Mouse (Mus musculus) limb, embryonic 12.5 days (tissue): Measurements from ENCODE around the gene Rpl19. TPM values are rescaled to one million over a fixed set of nuclear protein-coding genes. Genes with fewer than 3 reads are reported as not detected.
A peak's percentile ranks its signal among the peaks of the same experiment; 100 is the strongest.

Source experiments
- ATAC-seq: fragments of 200-750 bp; cut with Nextera tagmentation; 2 replicates; pipeline ENCODE4 v1.8.0; 2017; ENCODE audit warnings: low read depth, moderate TSS enrichment; ENCODE audit not compliant: insufficient number of reproducible peaks, insufficient read depth, low FRiP score, low TSS enrichment
- H3K27ac ChIP-seq: fragments of 300-500 bp; sonication (generic); 2 replicates; pipeline ENCODE4 v1.5.1; 2016; ENCODE audit warnings: mild to moderate bottlenecking, moderate library complexity
- H3K27me3 ChIP-seq: fragments of 300-500 bp; sonication (generic); 2 replicates; pipeline ENCODE4 v1.6.1; 2016; ENCODE audit warnings: mild to moderate bottlenecking, moderate library complexity
- H3K36me3 ChIP-seq: fragments of 300-500 bp; sonication (generic); 2 replicates; pipeline ENCODE4 v1.6.1; 2016; ENCODE audit warnings: mild to moderate bottlenecking, moderate library complexity
- H3K4me1 ChIP-seq: fragments of 300-500 bp; sonication (generic); replicated peaks from 2 replicates; pipeline ENCODE4 v1.6.1; 2016
- H3K4me2 ChIP-seq: fragments of 300-500 bp; sonication (generic); 2 replicates; pipeline ENCODE4 v1.6.1; 2016; ENCODE audit warnings: mild to moderate bottlenecking, moderate library complexity
- H3K4me3 ChIP-seq: fragments of 300-500 bp; sonication (generic); replicated peaks from 2 replicates; pipeline ENCODE4 v1.5.1; 2016; ENCODE audit warnings: mild to moderate bottlenecking
- H3K9ac ChIP-seq: fragments of 300-500 bp; sonication (generic); replicated peaks from 2 replicates; pipeline ENCODE4 v1.6.1; 2016; ENCODE audit warnings: mild to moderate bottlenecking, moderate library complexity
- H3K9me3 ChIP-seq: fragments of 300-500 bp; sonication (generic); 2 replicates; pipeline ENCODE4 v1.6.1; 2016; ENCODE audit warnings: mild to moderate bottlenecking, moderate library complexity
- WGBS: fragments of 180-500 bp; shearing (Covaris S2); methylation state at CpG from one replicate; pipeline ENCODE4 v1.1.7; 2016; 5-methylcytosine and 5-hydroxymethylcytosine counted together
- polyA plus RNA-seq: library from polyadenylated mRNA; unstranded; fragments of >200 nt; fragmentation: Nextera tagmentation; extraction: Ambion mirVana; gene quantifications from 2 replicates; pipeline ENCODE4 v1.2.1, GENCODE M21; 2016

Gene Rpl19
- polyA plus RNA-seq = 1,014 and 1,051 TPM in 2 replicates

GRCm38 (mm10) chr11:98026570-98027296 is at the start of gene Rpl19:
Gene Rpl19 (plus strand): TSS chr11:98026710.
- peak within 1 kb of the TSS; percentile 82 for H3K4me2 ChIP-seq
- H3K4me1 ChIP-seq = peaks cover 18% of the 10 kb centered on the region
- H3K4me3 ChIP-seq = peak within 1 kb of the TSS; percentile 99
- peak; percentile 63; the same call in 1 of the 2 replicates for ATAC-seq
- peak within 1 kb of the TSS; percentile 91 for H3K27ac ChIP-seq
- peak within 1 kb of the TSS; percentile 99 for H3K9ac ChIP-seq
- under 1% methylated on average over 69 of the region's 69 CpGs for WGBS
- H3K9me3 ChIP-seq = no peaks in the 10 kb centered on the region
- peaks cover 34% of the 10 kb centered on the region for H3K36me3 ChIP-seq
- no peaks in the 10 kb centered on the region for H3K27me3 ChIP-seq

GRCm38 (mm10) chr11:97977797-97978196 is 48.7 kb upstream of the Rpl19 start:
- WGBS = 81% methylated on average over 5 of the region's 5 CpGs
- ATAC-seq = no peak
- H3K9ac ChIP-seq = no peak overlapping the region

GRCm38 (mm10) chr11:97978392-97978791 is 48.1 kb upstream of the Rpl19 start:
- H3K27me3 ChIP-seq = 0 out of 2 replicates have a peak, but pooled peaks cover 9% of the 10 kb centered on the region

More at GRCm38 (mm10) chr11:97977797-97978196, 48.7 kb upstream of the Rpl19 start:
- Histone ChIP-seq H3K36me3 (no peaks in the 10 kb centered on the region), H3K4me3 (no peak overlapping the region), H3K27me3 (0 out of 2 replicates have a peak, but pooled peaks cover 5% of the 10 kb centered on the region), H3K4me2 (no peak overlapping the region), H3K27ac (no peak overlapping the region), H3K4me1 (peaks cover 15% of the 10 kb centered on the region), H3K9me3 (no peaks in the 10 kb centered on the region)

GRCm38 (mm10) chr11:97979824-97980495 is 46.5 kb upstream of the Rpl19 start:
- peaks cover 24% of the 10 kb centered on the region for H3K27me3 ChIP-seq
- no peak overlapping the region for H3K4me2 ChIP-seq
- no peaks in the 10 kb centered on the region for H3K36me3 ChIP-seq
- no peak overlapping the region for H3K9ac ChIP-seq
- H3K27ac ChIP-seq = no peak overlapping the region
- no peak overlapping the region for H3K4me3 ChIP-seq
- ATAC-seq = no peak
- WGBS = 56% methylated on average over 10 of the region's 10 CpGs
- peaks cover 15% of the 10 kb centered on the region for H3K4me1 ChIP-seq
- no peaks in the 10 kb centered on the region for H3K9me3 ChIP-seq

More at GRCm38 (mm10) chr11:97978392-97978791, 48.1 kb upstream of the Rpl19 start:
- Histone ChIP-seq H3K36me3 (no peaks in the 10 kb centered on the region), H3K4me2 (no peak overlapping the region), H3K4me1 (peaks cover 15% of the 10 kb centered on the region), H3K9ac (no peak overlapping the region), H3K4me3 (no peak overlapping the region), H3K27ac (no peak overlapping the region), H3K9me3 (no peaks in the 10 kb centered on the region)
- ATAC-seq = no peak
- WGBS = 85% methylated on average over 13 of the region's 13 CpGs

GRCm38 (mm10) chr11:97980531-97980966 is 46.0 kb upstream of the Rpl19 start:
- H3K4me3 ChIP-seq = no peak overlapping the region
- ATAC-seq = no peak
- 9% methylated on average over 9 of the region's 9 CpGs for WGBS

GRCm38 (mm10) chr11:97982721-97983120 is 43.8 kb upstream of the Rpl19 start:
- no peak for ATAC-seq
- H3K4me1 ChIP-seq = peaks cover 24% of the 10 kb centered on the region
- H3K27me3 ChIP-seq = peaks cover 45% of the 10 kb centered on the region
- H3K36me3 ChIP-seq = no peaks in the 10 kb centered on the region
- H3K9me3 ChIP-seq = no peaks in the 10 kb centered on the region
- no peak overlapping the region for H3K4me2 ChIP-seq
- H3K27ac ChIP-seq = no peak overlapping the region
- 86% methylated on average over 9 of the region's 9 CpGs for WGBS
- H3K4me3 ChIP-seq = no peak overlapping the region
- no peak overlapping the region for H3K9ac ChIP-seq

More at GRCm38 (mm10) chr11:97980531-97980966, 46.0 kb upstream of the Rpl19 start:
- no peaks in the 10 kb centered on the region for H3K36me3 ChIP-seq
- no peak overlapping the region for H3K4me2 ChIP-seq
- no peaks in the 10 kb centered on the region for H3K9me3 ChIP-seq
- H3K4me1 ChIP-seq = peaks cover 15% of the 10 kb centered on the region
- peaks cover 30% of the 10 kb centered on the region for H3K27me3 ChIP-seq
- H3K27ac ChIP-seq = peak overlapping the region; percentile 14; the same call in 1 of the 2 replicates
- H3K9ac ChIP-seq = no peak overlapping the region

- Histone ChIP-seq H3K9me3 (no peaks in the 10 kb centered on the region), H3K9ac (no peak overlapping the region), H3K36me3 (no peaks in the 10 kb centered on the region), H3K4me1 (peaks cover 24% of the 10 kb centered on the region), H3K4me3 (no peak overlapping the region), H3K27me3 (peaks cover 45% of the 10 kb centered on the region), H3K27ac (no peak overlapping the region), H3K4me2 (no peak overlapping the region)
- WGBS = 85% methylated on average over 3 of the region's 3 CpGs
- ATAC-seq = no peak
Observed at GRCm38 (mm10) chr11:97983506-97983905, 43.0 kb upstream of the Rpl19 start.

- H3K4me3 ChIP-seq = no peak overlapping the region
- H3K36me3 ChIP-seq = no peaks in the 10 kb centered on the region
- WGBS = 88% methylated on average over 1 of the region's 1 CpGs
- no peak overlapping the region for H3K4me2 ChIP-seq
- H3K27ac ChIP-seq = no peak overlapping the region
- H3K9me3 ChIP-seq = no peaks in the 10 kb centered on the region
- no peak for ATAC-seq
- peaks cover 45% of the 10 kb centered on the region for H3K27me3 ChIP-seq
- no peak overlapping the region for H3K9ac ChIP-seq
- H3K4me1 ChIP-seq = peaks cover 24% of the 10 kb centered on the region
Observed at GRCm38 (mm10) chr11:97983983-97984382, 42.5 kb upstream of the Rpl19 start.

- WGBS = 2% methylated on average over 72 of the region's 74 CpGs
- peak within 1 kb of the TSS; percentile 65 for H3K9ac ChIP-seq
- no peaks in the 10 kb centered on the region for H3K36me3 ChIP-seq
- H3K27ac ChIP-seq = no peak within 1 kb of the TSS
- peak within 1 kb of the TSS; percentile 88 for H3K4me2 ChIP-seq
- no peak for ATAC-seq
- peak within 1 kb of the TSS; percentile 90 for H3K4me3 ChIP-seq
- peaks cover 23% of the 10 kb centered on the region for H3K4me1 ChIP-seq
- peaks cover 53% of the 10 kb centered on the region for H3K27me3 ChIP-seq
- H3K9me3 ChIP-seq = no peaks in the 10 kb centered on the region
Observed at GRCm38 (mm10) chr11:97985727-97986677, 40.5 kb upstream of the Rpl19 start, which contains the start of gene Plxdc1. Gene Plxdc1 (minus strand): TSS chr11:97986444.

GRCm38 (mm10) chr11:97986738-97987465 is 39.6 kb upstream of the Rpl19 start:
- WGBS = 28% methylated on average over 13 of the region's 17 CpGs
- Histone ChIP-seq H3K9me3 (no peaks in the 10 kb centered on the region), H3K4me2 (peak overlapping the region; percentile 88), H3K9ac (peak overlapping the region; percentile 65), H3K4me3 (peak overlapping the region; percentile 90), H3K27me3 (peaks cover 53% of the 10 kb centered on the region), H3K27ac (no peak overlapping the region), H3K4me1 (peaks cover 19% of the 10 kb centered on the region; the same call in 1 of the 2 replicates), H3K36me3 (no peaks in the 10 kb centered on the region)
- no peak for ATAC-seq
